Mouse (Mus musculus) MEL (cell line): ENCODE results near the gene Ank2. TPM values are rescaled to one million over a fixed set of nuclear protein-coding genes. Genes with fewer than 3 reads are reported as not detected.

Source experiments
- DNase-seq: peaks from one replicate; pipeline ENCODE4 v3.0.0; 2011; ENCODE audit warnings: low read depth, low spot score
- H3K27ac ChIP-seq: 2 replicates; pipeline ENCODE4 v1.5.1; 2012; ENCODE audit warnings: low read depth, mild to moderate bottlenecking, control low read depth, low read length, moderate library complexity; ENCODE audit not compliant: control insufficient read depth
- H3K27me3 ChIP-seq, 2 experiments: fragments of 150-350 bp in 1 of 2; sonication (generic) in 1 of 2; 2 replicates each; pipeline ENCODE4 v1.6.1; 2012; ENCODE audit warnings: low read length in 2 of 2, mild to moderate bottlenecking in 2 of 2, improper control_type of control experiment in 1 of 2, moderate library complexity in 1 of 2; ENCODE audit not compliant: insufficient read depth in 2 of 2, control insufficient read depth in 1 of 2
- H3K36me3 ChIP-seq, 2 experiments: 2 replicates each; pipeline ENCODE4 v1.6.1; 2012 to 2014; ENCODE audit warnings: low read length in 2 of 2, improper control_type of control experiment in 1 of 2, inconsistent platforms in 1 of 2, mild to moderate bottlenecking in 1 of 2; ENCODE audit not compliant: insufficient read depth in 2 of 2, control insufficient read depth in 1 of 2
- H3K4me1 ChIP-seq, 2 experiments: fragments of 150-350 bp in 1 of 2; sonication (generic) in 1 of 2; 2 replicates each; pipeline ENCODE4 v1.6.1; 2012; ENCODE audit warnings: low read length in 2 of 2, improper control_type of control experiment in 1 of 2, mild to moderate bottlenecking in 1 of 2; ENCODE audit not compliant: insufficient read depth in 2 of 2, control insufficient read depth in 1 of 2
- H3K4me3 ChIP-seq, 2 experiments: fragments of 150-350 bp in 1 of 2; sonication (generic) in 1 of 2; 2 replicates each; pipeline ENCODE4 v1.5.1; 2012; ENCODE audit warnings: low read depth in 2 of 2, low read length in 2 of 2, mild to moderate bottlenecking in 2 of 2, moderate library complexity in 2 of 2, control low read depth in 1 of 2, improper control_type of control experiment in 1 of 2; ENCODE audit not compliant: control insufficient read depth in 1 of 2, insufficient read depth in 1 of 2
- H3K79me2 ChIP-seq: 2 replicates; pipeline ENCODE4 v1.6.1; 2012; ENCODE audit warnings: mild to moderate bottlenecking, low read length, moderate library complexity; ENCODE audit not compliant: control insufficient read depth, poor library complexity, insufficient read depth
- H3K9ac ChIP-seq: 2 replicates; pipeline ENCODE4 v1.6.1; 2012; ENCODE audit warnings: low read depth, mild to moderate bottlenecking, control low read depth, low read length, moderate library complexity; ENCODE audit not compliant: control insufficient read depth, poor library complexity, severe bottlenecking
- H3K9me3 ChIP-seq: fragments of 150-350 bp; sonication (generic); replicated peaks from 2 replicates; pipeline ENCODE4 v1.6.1; 2012; ENCODE audit warnings: mild to moderate bottlenecking, low read length, improper control_type of control experiment, moderate library complexity; ENCODE audit not compliant: insufficient read depth
- BHLHE40 ChIP-seq: IDR thresholded peaks from 2 replicates; pipeline ENCODE4 v1.6.1; 2012; ENCODE audit warnings: low read depth, mild to moderate bottlenecking, inconsistent platforms, low read length, improper control_type of control experiment, borderline replicate concordance
- CHD1 ChIP-seq: IDR thresholded peaks from 2 replicates; pipeline ENCODE4 v1.6.1; 2012; ENCODE audit warnings: low read depth, mild to moderate bottlenecking, inconsistent platforms, low read length, improper control_type of control experiment
- CHD2 ChIP-seq: IDR thresholded peaks from 2 replicates; pipeline ENCODE4 v1.6.1; 2011; ENCODE audit warnings: low read length, improper control_type of control experiment
- CTCF ChIP-seq, 3 experiments: IDR thresholded peaks in 2 of 3; conservative IDR thresholded peaks in 1 of 3; 2 replicates each; pipeline ENCODE4 v1.5.1; 2011 to 2012; ENCODE audit warnings: low read length in 3 of 3, low read depth in 2 of 3, mild to moderate bottlenecking in 2 of 3, improper control_type of control experiment in 1 of 3, inconsistent platforms in 1 of 3, mixed read lengths in 1 of 3, moderate library complexity in 1 of 3; ENCODE audit not compliant: control insufficient read depth in 1 of 3, insufficient read depth in 1 of 3, poor library complexity in 1 of 3, severe bottlenecking in 1 of 3
- ELF1 ChIP-seq: IDR thresholded peaks from 2 replicates; pipeline ENCODE4 v1.6.1; 2014; ENCODE audit warnings: low read depth, mild to moderate bottlenecking, inconsistent platforms, low read length, improper control_type of control experiment, moderate library complexity
- EP300 ChIP-seq, 2 experiments: IDR thresholded peaks; 2 replicates each; pipeline ENCODE4 v1.6.1; 2011; ENCODE audit warnings: improper control_type of control experiment in 2 of 2, low read length in 2 of 2, low read depth in 1 of 2, mild to moderate bottlenecking in 1 of 2
- GABPA ChIP-seq: IDR thresholded peaks from 2 replicates; pipeline ENCODE4 v1.6.1; 2012; ENCODE audit warnings: low read depth, mild to moderate bottlenecking, inconsistent platforms, low read length, improper control_type of control experiment, moderate library complexity
- GATA1 ChIP-seq: IDR thresholded peaks from 2 replicates; pipeline ENCODE4 v1.6.1; 2011; ENCODE audit warnings: low read depth, low read length, improper control_type of control experiment
- HCFC1 ChIP-seq: IDR thresholded peaks from 2 replicates; pipeline ENCODE4 v1.6.1; 2012; ENCODE audit warnings: low read depth, mild to moderate bottlenecking, inconsistent platforms, low read length, improper control_type of control experiment, moderate library complexity
- MAFK ChIP-seq: IDR thresholded peaks from 2 replicates; pipeline ENCODE4 v1.6.1; 2011; ENCODE audit warnings: low read depth, mild to moderate bottlenecking, low read length, improper control_type of control experiment, borderline replicate concordance
- MAX ChIP-seq: IDR thresholded peaks from 2 replicates; pipeline ENCODE4 v1.6.1; 2011; ENCODE audit warnings: low read length, improper control_type of control experiment
- MAZ ChIP-seq: IDR thresholded peaks from 2 replicates; pipeline ENCODE4 v1.6.1; 2012; ENCODE audit warnings: low read depth, mild to moderate bottlenecking, inconsistent platforms, low read length, improper control_type of control experiment
- MEF2A ChIP-seq: IDR thresholded peaks from 2 replicates; pipeline ENCODE4 v1.6.1; 2014; ENCODE audit warnings: low read depth, mild to moderate bottlenecking, inconsistent platforms, low read length, improper control_type of control experiment; ENCODE audit not compliant: poor library complexity, insufficient replicate concordance, severe bottlenecking; ENCODE audit errors: extremely low read depth
- MXI1 ChIP-seq: IDR thresholded peaks from 2 replicates; pipeline ENCODE4 v1.6.1; 2011; ENCODE audit warnings: mild to moderate bottlenecking, low read depth, low read length, improper control_type of control experiment
- MYB ChIP-seq: IDR thresholded peaks from 2 replicates; pipeline ENCODE4 v1.6.1; 2011; ENCODE audit warnings: mild to moderate bottlenecking, low read depth, low read length, improper control_type of control experiment
- MYC ChIP-seq: IDR thresholded peaks from 2 replicates; pipeline ENCODE4 v1.6.1; 2011; ENCODE audit warnings: low read depth, mild to moderate bottlenecking, low read length, improper control_type of control experiment, moderate library complexity
- NRF1 ChIP-seq: IDR thresholded peaks from 2 replicates; pipeline ENCODE4 v1.6.1; 2014; ENCODE audit warnings: low read depth, mild to moderate bottlenecking, inconsistent platforms, low read length, improper control_type of control experiment, moderate library complexity; ENCODE audit not compliant: poor library complexity, insufficient read depth, severe bottlenecking
- RAD21 ChIP-seq: IDR thresholded peaks from 2 replicates; pipeline ENCODE4 v1.6.1; 2011; ENCODE audit warnings: mild to moderate bottlenecking, low read depth, low read length, improper control_type of control experiment
- TBP ChIP-seq: IDR thresholded peaks from 2 replicates; pipeline ENCODE4 v1.8.0; 2011; ENCODE audit warnings: low read depth, low read length, improper control_type of control experiment
- UBTF ChIP-seq: IDR thresholded peaks from 2 replicates; pipeline ENCODE4 v1.6.1; 2012; ENCODE audit warnings: low read depth, mild to moderate bottlenecking, inconsistent platforms, low read length, improper control_type of control experiment, moderate library complexity, borderline replicate concordance; ENCODE audit not compliant: insufficient read depth
- USF1 ChIP-seq: IDR thresholded peaks from 2 replicates; pipeline ENCODE4 v1.6.1; 2014; ENCODE audit warnings: low read depth, mild to moderate bottlenecking, inconsistent platforms, low read length, improper control_type of control experiment, moderate library complexity
- USF2 ChIP-seq, 2 experiments: IDR thresholded peaks; 2 replicates each; pipeline ENCODE4 v1.6.1; 2011 to 2012; ENCODE audit warnings: improper control_type of control experiment in 2 of 2, low read length in 2 of 2, borderline replicate concordance in 1 of 2, inconsistent platforms in 1 of 2, low read depth in 1 of 2, mild to moderate bottlenecking in 1 of 2; ENCODE audit not compliant: insufficient read depth in 1 of 2
- ZKSCAN1 ChIP-seq: IDR thresholded peaks from 2 replicates; pipeline ENCODE4 v1.6.1; 2012; ENCODE audit warnings: low read depth, mild to moderate bottlenecking, inconsistent platforms, low read length, improper control_type of control experiment, moderate library complexity
- ZNF384 ChIP-seq: IDR thresholded peaks from 2 replicates; pipeline ENCODE4 v1.6.1; 2012; ENCODE audit warnings: low read depth, mild to moderate bottlenecking, inconsistent platforms, low read length, improper control_type of control experiment
- polyA plus RNA-seq, 2 experiments: library from polyadenylated mRNA; stranded (reverse) in 1 of 2; unstranded in 1 of 2; fragments of >175 nt in 1 of 2; fragments of >200 nt in 1 of 2; gene quantifications; 2 replicates each; pipeline versions ENCODE4 v1.2.1 to v1.2.4; 2012; ENCODE audit warnings: low replicate concordance in 2 of 2, low read depth in 1 of 2; ENCODE audit not compliant: insufficient read length in 2 of 2, insufficient read depth in 1 of 2, missing spikeins in 1 of 2
- total RNA-seq: library from RNA; depleted of rRNA; stranded (reverse); fragments of 300-350 nt; gene quantifications from 2 replicates; pipeline ENCODE4 v1.2.3, GENCODE M21; 2012

Gene Ank2
- total and polyA plus RNA-seq, 3 experiments, result 2.7 to 4.5 TPM; not detected in 1

DNA sequence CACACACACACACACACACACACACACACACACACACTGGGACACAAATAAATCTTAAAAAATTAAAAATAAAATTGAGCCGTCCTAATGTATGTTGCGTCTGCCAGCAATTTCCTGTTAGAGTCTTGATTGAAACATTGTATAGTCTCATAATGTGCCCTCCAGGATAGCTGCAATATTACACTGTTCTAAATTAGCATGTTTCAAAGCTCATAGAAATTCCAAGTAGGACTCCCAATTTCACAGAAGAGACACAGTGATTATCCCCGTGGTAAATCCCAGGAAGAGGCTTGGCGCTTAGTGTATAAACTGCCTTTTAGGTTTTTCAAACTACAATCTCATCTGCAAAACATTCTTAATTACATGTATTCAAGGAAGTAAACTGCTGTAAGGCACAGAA is 131.7 kb downstream of the Ank2 start:
- H3K27me3 ChIP-seq, result no peaks in the 10 kb centered on the region
- no peaks in the 10 kb centered on the region for H3K9me3 ChIP-seq
- no peaks in the 10 kb centered on the region for H3K4me1 ChIP-seq
- no peaks in the 10 kb centered on the region for H3K36me3 ChIP-seq
- no peak overlapping the region for H3K27ac ChIP-seq
- no peak for TF ChIP-seq GABPA
- TF ChIP-seq CTCF (IDR thresholded peaks at IDR 0.05 in 2 of 3, conservative IDR thresholded peaks at IDR 0.05 in 1 of 3; ENCODE audit: control insufficient read depth in 1 of 3, insufficient read depth in 1 of 3, low read depth in 2 of 3, low read length in 3 of 3, poor library complexity in 1 of 3, severe bottlenecking in 1 of 3), result no peak
- TF ChIP-seq CHD2, result no peak
- TF ChIP-seq MAZ, result no peak
- TF ChIP-seq MYC, result no peak
- TF ChIP-seq TBP, result no peak
- no peak for TF ChIP-seq MYB
- TF ChIP-seq, all 39 proteins: peak for 0
- Histone ChIP-seq H3K4me3 (no peak overlapping the region), H3K79me2 (no peaks in the 10 kb centered on the region), H3K9ac (no peak overlapping the region)
- no peak for DNase-seq

DNA sequence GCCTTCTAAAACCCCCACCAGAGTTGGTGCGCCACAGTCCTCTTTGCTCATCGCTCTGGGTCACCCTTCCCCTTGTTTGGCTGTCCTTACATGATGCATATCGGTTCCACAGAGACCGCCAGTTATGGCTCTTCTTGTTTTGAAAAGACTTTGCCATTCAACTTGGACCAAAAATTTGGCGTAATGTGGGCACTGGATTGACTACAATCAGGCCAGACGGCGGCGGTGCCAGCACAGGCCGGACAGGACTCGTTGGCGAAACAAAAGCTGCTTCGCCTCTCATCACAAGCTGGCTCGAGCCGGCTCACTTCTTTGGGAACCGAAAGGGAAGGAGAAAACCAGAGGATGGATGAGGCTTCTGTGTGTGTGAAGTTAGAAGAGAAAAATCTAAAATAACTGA is 135.6 kb downstream of the Ank2 start:
- DNase-seq, result no peak
- Histone ChIP-seq H3K4me1 (no peaks in the 10 kb centered on the region), H3K9me3 (no peaks in the 10 kb centered on the region), H3K9ac (no peak overlapping the region), H3K27me3 (no peaks in the 10 kb centered on the region), H3K79me2 (no peaks in the 10 kb centered on the region), H3K36me3 (no peaks in the 10 kb centered on the region), H3K27ac (no peak overlapping the region), H3K4me3 (no peak overlapping the region)
- TF ChIP-seq MYB (no peak), ELF1 (no peak), CHD1 (no peak), HCFC1 (no peak), MAFK (no peak), USF1 (no peak), EP300 (IDR thresholded peaks at IDR 0.05; ENCODE audit: low read depth in 1 of 2, low read length in 2 of 2) (no peak), RAD21 (no peak), CHD2 (no peak)
- TF ChIP-seq, all 39 proteins: peak for 0

DNA sequence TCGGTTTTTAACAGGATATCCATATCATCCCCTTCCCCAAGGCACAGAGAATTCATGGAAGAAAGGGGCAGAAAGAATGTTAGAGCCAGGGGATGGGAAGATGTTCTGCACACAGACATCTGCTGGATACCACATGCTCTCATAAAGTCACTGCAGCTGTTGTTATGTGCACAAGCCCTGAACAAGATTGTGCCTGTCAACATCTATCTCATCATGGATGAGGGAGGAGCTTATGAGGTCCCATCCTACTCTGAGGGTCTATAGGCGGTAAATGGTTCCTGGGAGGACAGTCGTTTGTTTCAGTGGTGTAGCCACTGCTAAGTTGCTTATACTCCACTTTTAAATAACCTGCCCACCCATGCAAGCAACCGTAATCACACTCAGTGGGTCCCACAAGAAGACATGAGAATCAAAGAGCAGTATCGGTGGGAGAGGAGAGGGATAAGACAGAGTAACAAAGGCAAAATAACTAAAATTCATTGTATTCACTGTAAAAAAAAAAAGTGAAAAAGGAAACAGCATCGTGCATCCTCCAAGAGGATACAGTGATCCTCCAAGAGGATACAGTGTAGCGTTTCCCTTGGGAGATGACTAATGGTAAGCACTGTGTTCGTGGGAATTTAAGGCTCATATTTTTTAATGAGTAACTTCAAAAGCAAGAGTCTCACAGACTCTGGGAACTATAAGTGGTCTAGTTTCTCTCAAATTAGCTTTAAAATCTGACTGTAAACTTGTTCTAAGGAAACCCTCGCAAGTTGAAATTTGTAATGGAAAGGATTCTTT is 136.3 kb downstream of the Ank2 start:
- Histone ChIP-seq H3K4me1 (no peaks in the 10 kb centered on the region), H3K36me3 (no peaks in the 10 kb centered on the region), H3K27ac (no peak overlapping the region), H3K79me2 (no peaks in the 10 kb centered on the region), H3K4me3 (no peak overlapping the region), H3K9ac (no peak overlapping the region), H3K27me3 (no peaks in the 10 kb centered on the region), H3K9me3 (no peaks in the 10 kb centered on the region)
- no peak for DNase-seq
- TF ChIP-seq MYC (no peak), GATA1 (no peak), ZNF384 (no peak), GABPA (no peak), BHLHE40 (no peak), CHD2 (no peak), MAX (no peak), USF2 (IDR thresholded peaks at IDR 0.05; ENCODE audit: borderline replicate concordance in 1 of 2, insufficient read depth in 1 of 2, low read depth in 1 of 2, low read length in 2 of 2) (no peak), UBTF (no peak), MEF2A (no peak), ZKSCAN1 (no peak), NRF1 (no peak), MXI1 (no peak), HCFC1 (no peak), CHD1 (no peak)
